Mouse (Mus musculus) small intestine, adult 2 months (tissue): ENCODE data around the gene Gstz1. TPM values are rescaled to one million over a fixed set of nuclear protein-coding genes. Genes with fewer than 3 reads are reported as not detected.

Source experiments
- H3K27ac ChIP-seq: fragments of 200-500 bp; 2 replicates; pipeline ENCODE4 v1.5.1; 2012; ENCODE audit warnings: low read depth, low read length, control low read depth, inconsistent platforms; ENCODE audit not compliant: insufficient read depth
- H3K27me3 ChIP-seq: fragments of 200-500 bp; 2 replicates; pipeline ENCODE4 v1.6.1; 2012; ENCODE audit warnings: mild to moderate bottlenecking, moderate library complexity, low read length, inconsistent platforms; ENCODE audit not compliant: control insufficient read depth, insufficient read depth
- H3K36me3 ChIP-seq: fragments of 200-500 bp; 2 replicates; pipeline ENCODE4 v1.6.1; 2012; ENCODE audit warnings: mild to moderate bottlenecking, low read length, control low read depth, inconsistent platforms; ENCODE audit not compliant: control insufficient read depth, insufficient read depth
- H3K4me1 ChIP-seq: fragments of 200-500 bp; 2 replicates; pipeline ENCODE4 v1.6.1; 2012; ENCODE audit warnings: low read length, inconsistent platforms, mixed read lengths; ENCODE audit not compliant: control insufficient read depth, insufficient read depth, insufficient read length
- H3K4me3 ChIP-seq: fragments of 200-500 bp; 2 replicates; pipeline ENCODE4 v1.5.1; 2012; ENCODE audit warnings: low read depth, mild to moderate bottlenecking, control low read depth, inconsistent platforms, low read length, moderate library complexity
- CTCF ChIP-seq: fragments of 200-500 bp; IDR thresholded peaks from 2 replicates; pipeline ENCODE4 v1.5.1; 2012; ENCODE audit warnings: low read depth, mild to moderate bottlenecking, control low read depth, inconsistent platforms, low read length, moderate library complexity, mixed read lengths; ENCODE audit not compliant: insufficient replicate concordance, insufficient read length; ENCODE audit errors: extremely low read depth
- WGBS: fragments of 180-500 bp; shearing (Covaris S2); methylation state at CpG from one replicate; pipeline ENCODE4 v1.1.7; 2018; 5-methylcytosine and 5-hydroxymethylcytosine counted together
- polyA plus RNA-seq: library from polyadenylated mRNA; depleted of rRNA; stranded (reverse); fragments of >200 nt; gene quantifications from 2 replicates; pipeline ENCODE4 v1.2.3, GENCODE M21; 2012; rRNA removed

The Gstz1 gene
- polyA plus RNA-seq, 1 experiment = 23.0 TPM

GRCm38 (mm10) chr12:87212844-87213606, 66.1 kb downstream of the Gstz1 start:
- no peak overlapping the region for H3K4me3 ChIP-seq
- H3K36me3 ChIP-seq = no peaks in the 10 kb centered on the region
- H3K4me1 ChIP-seq = peaks cover 5% of the 10 kb centered on the region
- H3K27ac ChIP-seq = no peak overlapping the region
- TF ChIP-seq CTCF = no peak
- H3K27me3 ChIP-seq = no peaks in the 10 kb centered on the region
- WGBS = 31% methylated on average over 2 of the region's 2 CpGs

Other genes starting within 250 kb of the Gstz1 start
- gene Cipc, start 200.1 kb upstream of the Gstz1 start, polyA plus RNA-seq = 7.9 and 16.3 TPM in 2 replicates
- gene Zdhhc22, start 156.7 kb upstream of the Gstz1 start, polyA plus RNA-seq = 0.03 and 0.04 TPM in 2 replicates
- gene Tmem63c, start 125.8 kb upstream of the Gstz1 start, polyA plus RNA-seq = 0.14 and 0.32 TPM in 2 replicates
- gene Ngb, start 44.6 kb upstream of the Gstz1 start, polyA plus RNA-seq = 1.2 and 3.0 TPM in 2 replicates
- gene Pomt2, start 803 bp downstream of the Gstz1 start, polyA plus RNA-seq = 4.4 and 5.2 TPM in 2 replicates
- not detected in 2 replicates for gene Samd15, start 52.6 kb downstream of the Gstz1 start, polyA plus RNA-seq
- 0.69 and 0.89 TPM in 2 replicates for gene Tmed8, start 53.3 kb downstream of the Gstz1 start, polyA plus RNA-seq
- gene Noxred1, start 91.6 kb downstream of the Gstz1 start, polyA plus RNA-seq = 0.09 and 0.28 TPM in 2 replicates
- gene Vipas39, start 119.1 kb downstream of the Gstz1 start, polyA plus RNA-seq = 15.7 and 27.1 TPM in 2 replicates
- 14.6 and 27.3 TPM in 2 replicates for gene Ahsa1, start 119.3 kb downstream of the Gstz1 start, polyA plus RNA-seq
- 0.15 and 0.25 TPM in 2 replicates for gene Ism2, start 152.5 kb downstream of the Gstz1 start, polyA plus RNA-seq
- gene Sptlc2, start 241.2 kb downstream of the Gstz1 start, polyA plus RNA-seq = 10.7 and 13.5 TPM in 2 replicates